ENCODE assay signal across 14 mouse cellular contexts in genomic region chr15:74176956-74177355, GRCm38 (mm10).
DNase-seq lines count a peak whose midpoint lies in the region.
"Had no signal": no experiment of that assay in that cellular context is flagged by ENCODE, and none has a peak within 500 bp of the region (broad histone marks: within the 10 kb centered on the region; RNA-seq: fewer than 3 reads in every experiment).

No protein-coding gene starts in this region.

- intact Hi-C loops in left cerebral cortex, postnatal 25 days (cut with DNase I) = loop anchor here (5.0 kb wide), 3 partner anchors 150 to 335 kb away; no protein-coding TSS in a partner anchor

- DNase-seq in layer of hippocampus, adult 9-11 months = peak; percentile 33
- no peak for DNase-seq in layer of hippocampus, postnatal 36 days
- DNase-seq in frontal cortex, adult 2 months (ENCODE audit: extremely low spot score in 1 of 2, low spot score in 1 of 2) = peak; percentile 49 to 75
- DNase-seq in left cerebral cortex, postnatal 25 days (ENCODE audit: low spot score in 2 of 2) = peak; percentile 39 to 91
- peak; percentile 48 for DNase-seq in right cerebral cortex, postnatal 14 days
- DNase-seq in kidney, postnatal 36 days = no peak
- DNase-seq in testis, postnatal 10 days (ENCODE audit: low spot score) = no peak
- no peak for DNase-seq in ovary, adult 18-20 months (ENCODE audit: low spot score)
- DNase-seq: adrenal gland, postnatal 25 days; cerebellum, adult 11-12 months; gastrocnemius, adult 2 months; kidney, postnatal 14 days; lung, postnatal 14 days; thymus, postnatal 25 days had no signal

Comparison
In these comparisons a context has a peak if more than half of its experiments do, and no peak if none do; other contexts are left out.
1. DNase-seq: peak in layer of hippocampus, adult 9-11 months (single experiment), frontal cortex, adult 2 months (2 of 2), left cerebral cortex, postnatal 25 days (2 of 2) and right cerebral cortex, postnatal 14 days (single experiment); none in layer of hippocampus, postnatal 36 days (0 of 2), kidney, postnatal 36 days (0 of 2), testis, postnatal 10 days (single experiment) and ovary, adult 18-20 months (single experiment).